Mouse (Mus musculus) MEL (cell line): Measurements from ENCODE around the gene Rcbtb2. TPM values are rescaled to one million over a fixed set of nuclear protein-coding genes. Genes with fewer than 3 reads are reported as not detected.
A peak's percentile ranks its signal among the peaks of the same experiment; 100 is the strongest.

Experiments used
- DNase-seq: peaks from one replicate; pipeline ENCODE4 v3.0.0; 2011; ENCODE audit warnings: low read depth, low spot score
- H3K27ac ChIP-seq: 2 replicates; pipeline ENCODE4 v1.5.1; 2012; ENCODE audit warnings: low read depth, mild to moderate bottlenecking, control low read depth, low read length, moderate library complexity; ENCODE audit not compliant: control insufficient read depth
- H3K27me3 ChIP-seq, 2 experiments: fragments of 150-350 bp in 1 of 2; sonication (generic) in 1 of 2; 2 replicates each; pipeline ENCODE4 v1.6.1; 2012; ENCODE audit warnings: low read length in 2 of 2, mild to moderate bottlenecking in 2 of 2, improper control_type of control experiment in 1 of 2, moderate library complexity in 1 of 2; ENCODE audit not compliant: insufficient read depth in 2 of 2, control insufficient read depth in 1 of 2
- H3K36me3 ChIP-seq, 2 experiments: 2 replicates each; pipeline ENCODE4 v1.6.1; 2012 to 2014; ENCODE audit warnings: low read length in 2 of 2, improper control_type of control experiment in 1 of 2, inconsistent platforms in 1 of 2, mild to moderate bottlenecking in 1 of 2; ENCODE audit not compliant: insufficient read depth in 2 of 2, control insufficient read depth in 1 of 2
- H3K4me1 ChIP-seq, 2 experiments: fragments of 150-350 bp in 1 of 2; sonication (generic) in 1 of 2; 2 replicates each; pipeline ENCODE4 v1.6.1; 2012; ENCODE audit warnings: low read length in 2 of 2, improper control_type of control experiment in 1 of 2, mild to moderate bottlenecking in 1 of 2; ENCODE audit not compliant: insufficient read depth in 2 of 2, control insufficient read depth in 1 of 2
- H3K4me3 ChIP-seq, 2 experiments: fragments of 150-350 bp in 1 of 2; sonication (generic) in 1 of 2; 2 replicates each; pipeline ENCODE4 v1.5.1; 2012; ENCODE audit warnings: low read depth in 2 of 2, low read length in 2 of 2, mild to moderate bottlenecking in 2 of 2, moderate library complexity in 2 of 2, control low read depth in 1 of 2, improper control_type of control experiment in 1 of 2; ENCODE audit not compliant: control insufficient read depth in 1 of 2, insufficient read depth in 1 of 2
- H3K79me2 ChIP-seq: 2 replicates; pipeline ENCODE4 v1.6.1; 2012; ENCODE audit warnings: mild to moderate bottlenecking, low read length, moderate library complexity; ENCODE audit not compliant: control insufficient read depth, poor library complexity, insufficient read depth
- H3K9ac ChIP-seq: 2 replicates; pipeline ENCODE4 v1.6.1; 2012; ENCODE audit warnings: low read depth, mild to moderate bottlenecking, control low read depth, low read length, moderate library complexity; ENCODE audit not compliant: control insufficient read depth, poor library complexity, severe bottlenecking
- H3K9me3 ChIP-seq: fragments of 150-350 bp; sonication (generic); replicated peaks from 2 replicates; pipeline ENCODE4 v1.6.1; 2012; ENCODE audit warnings: mild to moderate bottlenecking, low read length, improper control_type of control experiment, moderate library complexity; ENCODE audit not compliant: insufficient read depth
- CHD1 ChIP-seq: IDR thresholded peaks from 2 replicates; pipeline ENCODE4 v1.6.1; 2012; ENCODE audit warnings: low read depth, mild to moderate bottlenecking, inconsistent platforms, low read length, improper control_type of control experiment
- GABPA ChIP-seq: IDR thresholded peaks from 2 replicates; pipeline ENCODE4 v1.6.1; 2012; ENCODE audit warnings: low read depth, mild to moderate bottlenecking, inconsistent platforms, low read length, improper control_type of control experiment, moderate library complexity
- HCFC1 ChIP-seq: IDR thresholded peaks from 2 replicates; pipeline ENCODE4 v1.6.1; 2012; ENCODE audit warnings: low read depth, mild to moderate bottlenecking, inconsistent platforms, low read length, improper control_type of control experiment, moderate library complexity
- MAFK ChIP-seq: IDR thresholded peaks from 2 replicates; pipeline ENCODE4 v1.6.1; 2011; ENCODE audit warnings: low read depth, mild to moderate bottlenecking, low read length, improper control_type of control experiment, borderline replicate concordance
- MAX ChIP-seq: IDR thresholded peaks from 2 replicates; pipeline ENCODE4 v1.6.1; 2011; ENCODE audit warnings: low read length, improper control_type of control experiment
- MYC ChIP-seq: IDR thresholded peaks from 2 replicates; pipeline ENCODE4 v1.6.1; 2011; ENCODE audit warnings: low read depth, mild to moderate bottlenecking, low read length, improper control_type of control experiment, moderate library complexity
- POLR2A ChIP-seq, 2 experiments: IDR thresholded peaks; 2 replicates each; pipeline ENCODE4 v1.6.1; 2011 to 2012; ENCODE audit warnings: low read length in 2 of 2, mild to moderate bottlenecking in 2 of 2, control low read depth in 1 of 2, improper control_type of control experiment in 1 of 2, low read depth in 1 of 2, moderate library complexity in 1 of 2; ENCODE audit not compliant: control insufficient read depth in 1 of 2, insufficient read depth in 1 of 2, poor library complexity in 1 of 2
- POLR2AphosphoS5 ChIP-seq: IDR thresholded peaks from 2 replicates; pipeline ENCODE4 v1.6.1; 2012; ENCODE audit warnings: low read depth, borderline replicate concordance, mild to moderate bottlenecking, inconsistent platforms, low read length, moderate library complexity, mixed read lengths
- RAD21 ChIP-seq: IDR thresholded peaks from 2 replicates; pipeline ENCODE4 v1.6.1; 2011; ENCODE audit warnings: mild to moderate bottlenecking, low read depth, low read length, improper control_type of control experiment
- RCOR1 ChIP-seq: IDR thresholded peaks from 2 replicates; pipeline ENCODE4 v1.6.1; 2012; ENCODE audit warnings: low read depth, mild to moderate bottlenecking, inconsistent platforms, low read length, improper control_type of control experiment
- SIN3A ChIP-seq: IDR thresholded peaks from 2 replicates; pipeline ENCODE4 v1.6.1; 2012; ENCODE audit warnings: low read length, improper control_type of control experiment, inconsistent platforms
- TBP ChIP-seq: IDR thresholded peaks from 2 replicates; pipeline ENCODE4 v1.8.0; 2011; ENCODE audit warnings: low read depth, low read length, improper control_type of control experiment
- ZKSCAN1 ChIP-seq: IDR thresholded peaks from 2 replicates; pipeline ENCODE4 v1.6.1; 2012; ENCODE audit warnings: low read depth, mild to moderate bottlenecking, inconsistent platforms, low read length, improper control_type of control experiment, moderate library complexity
- ZMIZ1 ChIP-seq: IDR thresholded peaks from 2 replicates; pipeline ENCODE4 v1.6.1; 2012; ENCODE audit warnings: low read depth, mild to moderate bottlenecking, inconsistent platforms, low read length, improper control_type of control experiment, moderate library complexity
- polyA plus RNA-seq, 2 experiments: library from polyadenylated mRNA; stranded (reverse) in 1 of 2; unstranded in 1 of 2; fragments of >175 nt in 1 of 2; fragments of >200 nt in 1 of 2; gene quantifications; 2 replicates each; pipeline versions ENCODE4 v1.2.1 to v1.2.4; 2012; ENCODE audit warnings: low replicate concordance in 2 of 2, low read depth in 1 of 2; ENCODE audit not compliant: insufficient read length in 2 of 2, insufficient read depth in 1 of 2, missing spikeins in 1 of 2
- total RNA-seq: library from RNA; depleted of rRNA; stranded (reverse); fragments of 300-350 nt; gene quantifications from 2 replicates; pipeline ENCODE4 v1.2.3, GENCODE M21; 2012

The Rcbtb2 gene
- total and polyA plus RNA-seq, 3 experiments, result 8.6 to 13.8 TPM; not detected in 1

DNA sequence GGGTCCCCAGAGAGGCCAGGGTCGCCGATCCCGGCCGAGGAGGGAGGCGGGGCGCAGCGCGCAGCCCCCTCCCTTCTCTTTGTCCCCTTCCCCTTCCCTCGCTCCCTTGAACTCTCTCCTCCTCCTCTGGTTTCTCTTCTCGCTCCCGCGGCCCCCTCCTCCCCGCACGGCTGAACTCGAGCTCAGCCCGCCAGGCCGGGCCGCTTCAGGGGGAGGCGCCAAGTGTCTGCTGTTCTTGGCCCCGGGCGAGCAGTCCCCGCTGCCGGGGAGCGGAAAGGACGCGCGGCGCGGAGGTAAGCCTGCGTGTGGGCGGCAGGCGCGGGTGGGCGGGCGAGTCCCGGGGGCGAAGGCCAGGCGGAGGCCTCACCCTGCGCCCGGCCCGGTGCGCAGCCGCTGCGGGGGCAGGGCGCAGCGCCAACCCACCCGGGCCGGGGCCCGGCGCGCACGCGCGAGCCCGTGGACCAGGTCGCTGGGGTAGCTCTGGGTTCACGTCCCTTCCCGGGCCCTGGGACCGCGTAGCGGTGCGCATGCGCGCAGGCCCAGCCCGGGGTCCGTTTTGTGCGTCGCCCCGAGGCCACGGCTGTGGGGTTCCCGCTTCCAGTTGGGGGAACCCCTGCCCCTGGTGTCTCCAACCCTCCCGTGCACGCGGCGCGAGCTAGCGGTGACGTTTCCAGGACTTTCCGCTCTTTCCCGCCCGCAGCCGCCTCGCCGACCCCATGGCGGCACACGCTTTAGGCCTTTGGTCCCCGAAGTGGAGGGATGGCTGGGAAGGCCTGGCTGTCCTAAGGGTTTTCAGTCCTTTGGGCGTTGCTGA lies 20.3 kb downstream of the Rcbtb2 start (continued):
- TF ChIP-seq RAD21 (no peak), MAX (peak; percentile 61; the same call in 1 of the 2 replicates), SIN3A (peak; percentile 40; the same call in 1 of the 2 replicates), ZKSCAN1 (no peak)

DNA sequence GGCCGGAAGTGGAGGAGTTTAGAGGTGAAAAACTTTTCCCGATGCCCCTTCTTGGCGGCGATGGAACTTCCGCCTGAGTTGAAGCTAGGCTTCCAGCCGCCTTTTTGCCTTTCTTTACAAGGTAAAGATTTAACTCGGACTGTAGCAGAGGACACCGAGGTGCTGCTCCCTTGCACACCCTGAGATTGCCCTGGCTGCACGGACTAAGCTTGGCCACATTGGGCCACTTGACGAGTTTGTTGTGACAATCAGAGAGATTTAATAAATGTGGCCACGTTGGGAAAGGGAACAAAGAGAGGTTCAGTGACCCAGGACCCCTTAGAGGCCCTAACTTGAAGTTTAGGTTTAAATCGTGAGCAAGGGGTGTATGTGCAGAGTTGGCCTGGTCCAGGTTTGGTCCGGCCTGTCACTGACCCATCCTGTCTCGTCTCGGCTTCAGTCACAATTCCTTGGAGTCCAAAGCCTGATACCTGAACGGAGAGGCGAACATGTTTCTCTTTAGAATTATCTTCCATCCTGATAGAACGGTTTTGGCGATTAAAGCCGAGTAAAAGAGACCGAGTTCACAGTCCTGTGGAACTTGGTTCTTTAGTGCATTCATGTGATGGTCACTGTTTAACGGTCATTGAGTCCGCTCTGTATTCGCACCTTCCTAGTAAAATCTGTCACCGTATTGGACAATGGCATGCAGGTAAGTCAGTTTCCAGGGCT lies 21.0 kb downstream of the Rcbtb2 start:
- no peak for DNase-seq
- Histone ChIP-seq H3K27me3 (no peaks in the 10 kb centered on the region), H3K9me3 (no peaks in the 10 kb centered on the region), H3K36me3 (peaks cover 0 to 6% of the 10 kb centered on the region in 2 experiments; a peak in 2 of 4 replicates), H3K79me2 (peaks cover 11% of the 10 kb centered on the region), H3K27ac (peak overlapping the region; percentile 72), H3K4me3 (peak overlapping the region; percentile 55 to 59), H3K9ac (peak overlapping the region; percentile 89), H3K4me1 (peaks cover 0 to 6% of the 10 kb centered on the region in 2 experiments)
- TF ChIP-seq MYC (0 out of 2 replicates have a peak, but pooled peaks have one; percentile 7), CHD1 (no peak), ZMIZ1 (peak; percentile 5; the same call in 1 of the 2 replicates), MAFK (no peak)

DNA sequence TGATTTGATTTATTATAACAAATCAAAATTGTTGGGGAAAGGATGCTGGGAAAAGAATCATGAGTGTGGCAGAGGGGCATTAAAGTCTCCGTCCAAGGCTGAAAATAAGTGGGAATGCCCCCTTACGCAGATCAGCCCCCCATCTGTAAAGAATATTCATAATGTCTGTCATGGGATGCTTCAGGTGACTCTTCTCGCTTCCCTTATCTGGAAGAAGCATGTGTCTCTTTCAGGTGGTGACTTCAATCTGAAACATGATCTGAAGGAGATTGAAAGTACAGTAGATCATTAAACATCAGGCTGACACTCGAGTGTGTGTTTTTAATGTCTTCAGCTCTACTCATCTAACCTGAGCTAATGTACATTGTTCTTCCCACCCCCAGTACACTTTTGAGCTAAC lies 22.7 kb downstream of the Rcbtb2 start:
- DNase-seq, result no peak
- Histone ChIP-seq H3K9me3 (no peaks in the 10 kb centered on the region), H3K79me2 (peaks cover 11% of the 10 kb centered on the region), H3K9ac (no peak overlapping the region), H3K4me3 (no peak overlapping the region), H3K27me3 (no peaks in the 10 kb centered on the region), H3K27ac (no peak overlapping the region), H3K4me1 (peaks cover 0 to 6% of the 10 kb centered on the region in 2 experiments), H3K36me3 (peaks cover 0 to 6% of the 10 kb centered on the region in 2 experiments; a peak in 2 of 4 replicates)
- TF ChIP-seq POLR2A (IDR thresholded peaks at IDR 0.05; ENCODE audit: control insufficient read depth in 1 of 2, insufficient read depth in 1 of 2, low read depth in 1 of 2, low read length in 2 of 2, poor library complexity in 1 of 2) (no peak), HCFC1 (no peak), GABPA (no peak), POLR2AphosphoS5 (no peak), TBP (no peak), RCOR1 (no peak)
